Mouse (Mus musculus): ENCODE measurements around the gene Raf1.

DNA sequence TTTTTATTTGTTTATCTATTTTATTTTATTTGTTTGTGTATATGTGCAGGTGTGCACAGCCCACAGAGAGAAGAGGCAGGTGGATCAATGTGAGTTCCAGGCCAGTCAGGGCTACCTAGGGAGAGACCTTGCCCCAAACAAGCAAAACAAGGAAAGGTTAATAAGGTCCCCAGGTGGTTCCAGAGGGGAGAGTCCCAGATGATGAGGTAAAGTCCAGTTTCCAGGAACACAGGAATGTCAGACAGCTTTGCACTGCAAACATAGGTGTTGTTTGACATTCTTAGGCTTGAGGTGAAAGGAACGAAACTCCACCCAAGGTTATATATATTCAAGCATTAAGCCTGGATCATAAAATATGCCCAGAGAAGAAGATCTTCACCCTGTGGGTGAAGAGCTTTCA, 24.3 kb upstream of the Raf1 start:
- no peak for TF ChIP-seq CTCF (IDR thresholded peaks at IDR 0.05; ENCODE audit: low read depth)
- TF ChIP-seq EP300 (IDR thresholded peaks at IDR 0.05; ENCODE audit: low read depth) = no peak

Data from liver, postnatal 0 days (tissue).